Mouse (Mus musculus): ENCODE measurements around the gene Dock9. TPM values are rescaled to one million over a fixed set of nuclear protein-coding genes. Genes with fewer than 3 reads are reported as not detected.

Gene Dock9
- polyA plus RNA-seq, 1 experiment from 2014 or later = 4.2 TPM

DNA sequence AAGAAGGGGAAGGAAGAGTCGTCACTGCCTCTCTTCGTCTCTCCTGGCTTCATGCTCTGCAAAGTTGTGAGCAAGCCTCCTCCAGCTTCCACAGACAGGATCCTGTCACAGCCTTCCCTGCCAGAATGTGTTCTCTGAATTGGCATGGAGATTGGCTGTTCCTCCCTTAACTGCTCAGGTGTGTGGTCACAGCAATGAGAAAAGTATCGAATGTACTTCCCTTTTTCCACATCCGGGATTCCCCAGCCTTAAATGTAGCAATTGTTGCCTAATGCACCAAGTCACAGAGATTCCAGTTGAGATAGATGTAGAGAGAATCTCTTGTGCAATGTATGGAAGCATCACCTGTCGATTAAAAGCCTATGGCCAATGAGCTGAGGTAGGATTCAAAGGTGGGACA, 280.8 kb downstream of the Dock9 start:
- H3K36me3 ChIP-seq (ENCODE audit: control insufficient read depth, insufficient read depth, low read length) = no peaks in the 10 kb centered on the region
- no peak overlapping the region for H3K9ac ChIP-seq (ENCODE audit: low read length)
- H3K4me3 ChIP-seq (ENCODE audit: low read depth, low read length) = no peak overlapping the region
- H3K27ac ChIP-seq (ENCODE audit: low read depth, low read length) = no peak overlapping the region
- 86% methylated on average over 5 of the region's 5 CpGs for WGBS
- H3K27me3 ChIP-seq (ENCODE audit: control insufficient read depth, insufficient read depth, low read length) = no peaks in the 10 kb centered on the region
- no peak for ATAC-seq (replicated peaks; ENCODE audit: low FRiP score)
- DNase-seq (ENCODE audit: low spot score) = peak; percentile 26
- no peaks in the 10 kb centered on the region for H3K4me1 ChIP-seq (replicated peaks; ENCODE audit: control insufficient read depth, insufficient read depth, low read length)
- H3K4me2 ChIP-seq (ENCODE audit: low read depth, low read length, severe bottlenecking) = no peak overlapping the region
- H3K9me3 ChIP-seq (ENCODE audit: control insufficient read depth, low read length) = no peaks in the 10 kb centered on the region

DNA sequence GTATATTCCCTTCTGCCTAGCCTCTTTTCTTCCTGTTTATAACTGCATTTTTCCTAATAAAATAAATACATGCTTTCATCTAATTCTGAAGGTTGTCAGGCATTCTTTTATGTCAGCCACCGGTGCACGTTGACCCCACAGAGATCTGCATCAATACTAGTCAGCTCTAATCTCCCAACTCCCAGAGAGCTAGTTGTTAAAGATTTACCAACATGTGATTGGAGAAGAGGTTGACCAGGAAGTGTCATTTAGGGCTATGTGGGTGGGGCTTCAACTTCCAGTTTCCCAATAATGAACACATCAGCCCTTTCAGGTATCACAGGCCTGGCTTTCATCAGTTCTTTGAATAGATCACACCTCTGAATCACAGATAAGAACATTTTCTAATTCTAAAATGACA, 288.7 kb downstream of the Dock9 start:
- peaks cover 20% of the 10 kb centered on the region; the same call in 1 of the 2 replicates for H3K27me3 ChIP-seq (ENCODE audit: control insufficient read depth, insufficient read depth, low read length)
- DNase-seq (ENCODE audit: low spot score) = no peak
- ATAC-seq (replicated peaks; ENCODE audit: low FRiP score) = no peak
- 70% methylated on average over 2 of the region's 2 CpGs for WGBS
- no peaks in the 10 kb centered on the region for H3K36me3 ChIP-seq (ENCODE audit: control insufficient read depth, insufficient read depth, low read length)
- H3K9me3 ChIP-seq (ENCODE audit: control insufficient read depth, low read length) = no peaks in the 10 kb centered on the region
- peaks cover 5% of the 10 kb centered on the region; the same call in 1 of the 2 replicates for H3K4me1 ChIP-seq (replicated peaks; ENCODE audit: control insufficient read depth, insufficient read depth, low read length)
- H3K27ac ChIP-seq (ENCODE audit: low read depth, low read length) = no peak overlapping the region
- H3K9ac ChIP-seq (ENCODE audit: low read length) = no peak overlapping the region
- no peak overlapping the region for H3K4me3 ChIP-seq (ENCODE audit: low read depth, low read length)
- H3K4me2 ChIP-seq (ENCODE audit: low read depth, low read length, severe bottlenecking) = no peak overlapping the region

DNA sequence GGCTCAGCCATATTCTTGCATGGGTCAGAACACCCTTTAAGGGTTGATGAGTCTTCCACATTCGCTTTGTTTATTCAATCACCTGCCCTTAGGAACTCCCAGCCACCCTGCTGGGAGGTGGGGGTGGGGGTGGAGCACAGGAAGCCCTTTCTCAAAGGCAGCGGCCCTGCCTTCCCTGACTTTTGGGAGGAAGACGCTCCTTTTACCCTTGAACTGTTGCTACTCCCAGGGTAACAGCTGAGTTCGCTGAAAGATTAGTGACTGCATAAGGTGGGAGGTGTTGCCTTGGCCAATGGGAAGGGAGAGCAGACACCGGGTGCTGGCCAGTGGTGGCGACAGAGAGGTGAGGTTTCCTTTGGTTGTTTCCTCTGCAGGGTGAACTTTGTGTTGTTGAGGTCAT, 291.3 kb downstream of the Dock9 start:
- no peak for DNase-seq (ENCODE audit: low spot score)
- no peaks in the 10 kb centered on the region for H3K36me3 ChIP-seq (ENCODE audit: control insufficient read depth, insufficient read depth, low read length)
- 11% methylated on average over 6 of the region's 6 CpGs for WGBS
- no peak for ATAC-seq (replicated peaks; ENCODE audit: low FRiP score)
- no peak overlapping the region for H3K27ac ChIP-seq (ENCODE audit: low read depth, low read length)
- peaks cover 5% of the 10 kb centered on the region; the same call in 1 of the 2 replicates for H3K4me1 ChIP-seq (replicated peaks; ENCODE audit: control insufficient read depth, insufficient read depth, low read length)
- H3K27me3 ChIP-seq (ENCODE audit: control insufficient read depth, insufficient read depth, low read length) = peaks cover 22% of the 10 kb centered on the region; the same call in 1 of the 2 replicates
- no peak overlapping the region for H3K9ac ChIP-seq (ENCODE audit: low read length)
- H3K4me3 ChIP-seq (ENCODE audit: low read depth, low read length) = no peak overlapping the region
- no peak overlapping the region for H3K4me2 ChIP-seq (ENCODE audit: low read depth, low read length, severe bottlenecking)
- H3K9me3 ChIP-seq (ENCODE audit: control insufficient read depth, low read length) = no peaks in the 10 kb centered on the region

DNA sequence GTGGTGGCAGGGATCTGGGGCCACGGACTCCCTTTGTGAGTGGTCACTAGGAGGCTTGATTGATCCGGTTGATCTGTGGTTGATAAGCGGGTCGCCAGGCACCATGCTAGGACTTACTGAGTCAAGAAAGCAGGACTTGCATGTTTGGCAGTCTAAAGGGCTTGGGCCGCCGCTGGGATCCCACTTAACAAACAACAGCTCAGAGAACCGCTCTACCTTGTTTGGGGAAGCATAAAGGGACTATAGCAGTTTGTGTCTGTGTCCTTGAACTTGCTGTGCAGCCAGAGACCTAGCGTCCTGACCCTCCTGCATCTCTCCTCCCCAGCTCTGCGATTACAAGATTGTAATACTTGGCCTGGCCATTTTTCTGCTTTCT, 292.2 kb downstream of the Dock9 start:
- DNase-seq (ENCODE audit: low spot score) = no peak
- peak overlapping the region; percentile 40; the same call in 1 of the 2 replicates for H3K4me2 ChIP-seq (ENCODE audit: low read depth, low read length, severe bottlenecking)

GRCm38 (mm10) chr14:121504781-121505484, 292.7 kb downstream of the Dock9 start, which contains the start of gene Slc15a1:
Gene Slc15a1 (minus strand): TSS chr14:121505252.
- no peak for DNase-seq (ENCODE audit: low spot score)

More for the DNA sequence above, 292.2 kb downstream of the Dock9 start:
- peaks cover 22% of the 10 kb centered on the region; the same call in 1 of the 2 replicates for H3K27me3 ChIP-seq (ENCODE audit: control insufficient read depth, insufficient read depth, low read length)
- no peak overlapping the region for H3K9ac ChIP-seq (ENCODE audit: low read length)
- no peak for ATAC-seq (replicated peaks; ENCODE audit: low FRiP score)
- H3K4me1 ChIP-seq (replicated peaks; ENCODE audit: control insufficient read depth, insufficient read depth, low read length) = peaks cover 5% of the 10 kb centered on the region; the same call in 1 of the 2 replicates
- no peaks in the 10 kb centered on the region for H3K9me3 ChIP-seq (ENCODE audit: control insufficient read depth, low read length)
- WGBS = 21% methylated on average over 9 of the region's 9 CpGs
- H3K27ac ChIP-seq (ENCODE audit: low read depth, low read length) = no peak overlapping the region
- no peaks in the 10 kb centered on the region for H3K36me3 ChIP-seq (ENCODE audit: control insufficient read depth, insufficient read depth, low read length)
- H3K4me3 ChIP-seq (ENCODE audit: low read depth, low read length) = no peak overlapping the region

DNA sequence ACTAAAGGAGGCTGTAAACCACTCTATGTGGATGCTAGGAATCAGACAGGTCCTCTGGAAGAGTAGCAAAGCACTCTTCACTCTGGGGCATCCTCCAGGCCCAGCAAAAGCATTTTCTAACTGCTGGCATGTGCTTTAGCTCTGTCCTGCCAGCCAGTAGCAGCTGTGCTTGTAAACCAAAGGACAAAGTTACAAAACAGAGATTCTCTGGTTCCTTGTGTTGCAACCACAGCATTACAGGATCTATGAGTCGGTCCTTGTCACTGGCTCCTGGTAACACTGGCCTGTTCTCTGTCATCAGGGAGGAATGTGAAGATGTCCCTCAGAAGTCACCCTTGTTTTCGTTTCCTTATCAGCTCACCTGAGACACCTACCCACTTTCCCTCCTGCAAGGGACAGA, 297.1 kb downstream of the Dock9 start:
- Histone ChIP-seq H3K9ac (ENCODE audit: low read length) (no peak overlapping the region), H3K27ac (ENCODE audit: low read depth, low read length) (no peak overlapping the region), H3K9me3 (ENCODE audit: control insufficient read depth, low read length) (no peaks in the 10 kb centered on the region), H3K27me3 (ENCODE audit: control insufficient read depth, insufficient read depth, low read length) (peaks cover 18% of the 10 kb centered on the region; the same call in 1 of the 2 replicates), H3K36me3 (ENCODE audit: control insufficient read depth, insufficient read depth, low read length) (no peaks in the 10 kb centered on the region), H3K4me2 (ENCODE audit: low read depth, low read length, severe bottlenecking) (no peak overlapping the region), H3K4me1 (replicated peaks; ENCODE audit: control insufficient read depth, insufficient read depth, low read length) (peaks cover 5% of the 10 kb centered on the region; the same call in 1 of the 2 replicates), H3K4me3 (ENCODE audit: low read depth, low read length) (no peak overlapping the region)
- WGBS = 81% methylated on average over 2 of the region's 2 CpGs
- no peak for ATAC-seq (replicated peaks; ENCODE audit: low FRiP score)
- DNase-seq (ENCODE audit: low spot score) = no peak

More at GRCm38 (mm10) chr14:121504781-121505484, 292.7 kb downstream of the Dock9 start, which contains the start of gene Slc15a1:
- ATAC-seq (replicated peaks; ENCODE audit: low FRiP score) = 0 out of 2 replicates have a peak, but pooled peaks have one; percentile 33
- Histone ChIP-seq H3K9ac (ENCODE audit: low read length) (no peak within 1 kb of the TSS), H3K4me2 (ENCODE audit: low read depth, low read length, severe bottlenecking) (peak within 1 kb of the TSS; percentile 40), H3K4me1 (replicated peaks; ENCODE audit: control insufficient read depth, insufficient read depth, low read length) (peaks cover 5% of the 10 kb centered on the region; the same call in 1 of the 2 replicates), H3K4me3 (ENCODE audit: low read depth, low read length) (peak within 1 kb of the TSS; percentile 2; the same call in 1 of the 2 replicates), H3K27me3 (ENCODE audit: control insufficient read depth, insufficient read depth, low read length) (peaks cover 22% of the 10 kb centered on the region; the same call in 1 of the 2 replicates), H3K27ac (ENCODE audit: low read depth, low read length) (no peak within 1 kb of the TSS), H3K9me3 (ENCODE audit: control insufficient read depth, low read length) (no peaks in the 10 kb centered on the region), H3K36me3 (ENCODE audit: control insufficient read depth, insufficient read depth, low read length) (no peaks in the 10 kb centered on the region)
- WGBS = 10% methylated on average over 33 of the region's 33 CpGs

GRCm38 (mm10) chr14:121499769-121500168, 297.9 kb downstream of the Dock9 start:
- Histone ChIP-seq H3K4me2 (ENCODE audit: low read depth, low read length, severe bottlenecking) (no peak overlapping the region), H3K4me3 (ENCODE audit: low read depth, low read length) (no peak overlapping the region), H3K27me3 (ENCODE audit: control insufficient read depth, insufficient read depth, low read length) (peaks cover 10% of the 10 kb centered on the region; the same call in 1 of the 2 replicates), H3K36me3 (ENCODE audit: control insufficient read depth, insufficient read depth, low read length) (no peaks in the 10 kb centered on the region), H3K27ac (ENCODE audit: low read depth, low read length) (no peak overlapping the region), H3K4me1 (replicated peaks; ENCODE audit: control insufficient read depth, insufficient read depth, low read length) (peaks cover 1% of the 10 kb centered on the region; the same call in 1 of the 2 replicates), H3K9me3 (ENCODE audit: control insufficient read depth, low read length) (no peaks in the 10 kb centered on the region), H3K9ac (ENCODE audit: low read length) (no peak overlapping the region)
- ATAC-seq (replicated peaks; ENCODE audit: low FRiP score) (no peak), DNase-seq (ENCODE audit: low spot score) (no peak)
- WGBS = 76% methylated on average over 1 of the region's 1 CpGs

- ATAC-seq (replicated peaks; ENCODE audit: low FRiP score) (no peak), DNase-seq (ENCODE audit: low spot score) (no peak)
- Histone ChIP-seq H3K4me1 (replicated peaks; ENCODE audit: control insufficient read depth, insufficient read depth, low read length) (no peaks in the 10 kb centered on the region), H3K27ac (ENCODE audit: low read depth, low read length) (no peak overlapping the region), H3K4me2 (ENCODE audit: low read depth, low read length, severe bottlenecking) (no peak overlapping the region), H3K27me3 (ENCODE audit: control insufficient read depth, insufficient read depth, low read length) (no peaks in the 10 kb centered on the region), H3K4me3 (ENCODE audit: low read depth, low read length) (no peak overlapping the region), H3K9me3 (ENCODE audit: control insufficient read depth, low read length) (no peaks in the 10 kb centered on the region), H3K9ac (ENCODE audit: low read length) (no peak overlapping the region), H3K36me3 (ENCODE audit: control insufficient read depth, insufficient read depth, low read length) (no peaks in the 10 kb centered on the region)
- 79% methylated on average over 1 of the region's 1 CpGs for WGBS
Measured at GRCm38 (mm10) chr14:121497800-121498199, 299.8 kb downstream of the Dock9 start.

Measured in forebrain, embryonic 11.5 days (tissue).